Mouse (Mus musculus) CH12.LX (cell line): Measurements from ENCODE around the gene Nudt22.

Experiments used
- BHLHE40 ChIP-seq: IDR thresholded peaks from 2 replicates; pipeline ENCODE4 v1.6.1; 2011; ENCODE audit warnings: mild to moderate bottlenecking, low read depth, low read length, improper control_type of control experiment
- CHD1 ChIP-seq: IDR thresholded peaks from 2 replicates; pipeline ENCODE4 v1.6.1; 2012; ENCODE audit warnings: low read depth, low read length, improper control_type of control experiment, inconsistent platforms
- CTCF ChIP-seq, 2 experiments: IDR thresholded peaks in 1 of 2; conservative IDR thresholded peaks in 1 of 2; 2 replicates each; pipeline ENCODE4 v1.5.1; 2011 to 2012; ENCODE audit warnings: low read depth in 2 of 2, low read length in 2 of 2, improper control_type of control experiment in 1 of 2, inconsistent platforms in 1 of 2, mild to moderate bottlenecking in 1 of 2, moderate library complexity in 1 of 2
- EP300 ChIP-seq: IDR thresholded peaks from 2 replicates; pipeline ENCODE4 v1.6.1; 2011; ENCODE audit warnings: low read length, improper control_type of control experiment
- GABPA ChIP-seq: IDR thresholded peaks from 2 replicates; pipeline ENCODE4 v1.6.1; 2012; ENCODE audit warnings: low read depth, low read length, improper control_type of control experiment, inconsistent platforms; ENCODE audit not compliant: insufficient replicate concordance
- MAX ChIP-seq: IDR thresholded peaks from 2 replicates; pipeline ENCODE4 v1.6.1; 2011; ENCODE audit warnings: low read length, improper control_type of control experiment
- MEF2A ChIP-seq: IDR thresholded peaks from 2 replicates; pipeline ENCODE4 v1.6.1; 2014; ENCODE audit warnings: low read depth, mild to moderate bottlenecking, inconsistent platforms, low read length, improper control_type of control experiment, borderline replicate concordance
- NELFE ChIP-seq: IDR thresholded peaks from 2 replicates; pipeline ENCODE4 v1.6.1; 2011; ENCODE audit warnings: low read depth, low read length, improper control_type of control experiment
- POLR2A ChIP-seq: IDR thresholded peaks from 2 replicates; pipeline ENCODE4 v1.6.1; 2011; ENCODE audit warnings: low read depth, mild to moderate bottlenecking, improper control_type of control experiment, low read length
- UBTF ChIP-seq: IDR thresholded peaks from 2 replicates; pipeline ENCODE4 v1.6.1; 2012; ENCODE audit warnings: low read depth, mild to moderate bottlenecking, inconsistent platforms, low read length, improper control_type of control experiment, moderate library complexity
- USF1 ChIP-seq: IDR thresholded peaks from 2 replicates; pipeline ENCODE4 v1.6.1; 2014; ENCODE audit warnings: low read depth, mild to moderate bottlenecking, inconsistent platforms, low read length, improper control_type of control experiment
- ZMIZ1 ChIP-seq: IDR thresholded peaks from 2 replicates; pipeline ENCODE4 v1.6.1; 2012; ENCODE audit warnings: low read depth, mild to moderate bottlenecking, inconsistent platforms, low read length, improper control_type of control experiment
- ZNF384 ChIP-seq: IDR thresholded peaks from 2 replicates; pipeline ENCODE4 v1.6.1; 2012; ENCODE audit warnings: low read depth, low read length, improper control_type of control experiment, inconsistent platforms

DNA sequence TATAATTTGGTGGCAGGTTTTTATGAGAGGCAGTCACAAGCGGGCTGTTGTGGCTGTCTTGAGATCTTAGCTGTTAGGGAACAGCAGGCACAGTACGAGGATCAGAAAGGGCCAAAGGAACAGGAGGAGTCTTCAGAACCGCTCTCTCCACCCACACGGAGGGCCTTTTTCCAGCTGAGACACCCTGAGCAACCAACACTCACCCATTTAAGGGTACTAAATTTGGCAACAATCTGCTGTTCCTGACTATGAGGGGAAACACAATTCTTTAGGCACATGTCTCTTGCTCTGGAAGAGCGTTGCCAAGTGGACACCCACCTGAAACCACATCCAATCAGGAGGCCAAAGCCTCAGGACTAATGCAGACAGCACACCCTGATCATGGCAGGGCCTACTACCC lies 33.6 kb upstream of the Nudt22 start:
- TF ChIP-seq CTCF (conservative IDR thresholded peaks at IDR 0.05 in 1 of 2, IDR thresholded peaks at IDR 0.05 in 1 of 2; ENCODE audit: low read depth in 2 of 2, low read length in 2 of 2) (no peak), MEF2A (no peak), NELFE (no peak), USF1 (no peak), POLR2A (no peak), EP300 (no peak), GABPA (no peak), BHLHE40 (no peak), CHD1 (no peak), MAX (no peak), ZMIZ1 (no peak), UBTF (no peak), ZNF384 (no peak)
